Mouse (Mus musculus): ENCODE data around the gene Cops7a.

Cops7a gene

GRCm38 (mm10) chr6:124965088-124965719 lies at the start of gene Cops7a:
Cops7a (minus strand) TSS chr6:124965538.
- peak; percentile 99 for DNase-seq (ENCODE audit: extremely low spot score, low spot score)

- DNase-seq (ENCODE audit: extremely low spot score, low spot score) = peak; percentile 87
These were observed 44.1 kb upstream of the Cops7a start for GRCm38 (mm10) chr6:125009181-125010073.

- no peak for DNase-seq (ENCODE audit: extremely low spot score, low spot score)
These were observed 43.6 kb upstream of the Cops7a start, which contains the start of gene Zfp384 for GRCm38 (mm10) chr6:125009129-125009180. Zfp384 (plus strand) TSS chr6:125009145.

GRCm38 (mm10) chr6:125008586-125009128 lies 43.3 kb upstream of the Cops7a start:
- DNase-seq (ENCODE audit: extremely low spot score, low spot score) = peak; percentile 97

GRCm38 (mm10) chr6:125008060-125008459 lies 42.7 kb upstream of the Cops7a start:
- no peak for DNase-seq (ENCODE audit: extremely low spot score, low spot score)

- DNase-seq (ENCODE audit: extremely low spot score, low spot score) = no peak
These were observed 39.7 kb upstream of the Cops7a start for GRCm38 (mm10) chr6:125005086-125005485.

- no peak for DNase-seq (ENCODE audit: extremely low spot score, low spot score)
These were observed 38.4 kb upstream of the Cops7a start for GRCm38 (mm10) chr6:125003706-125004105.

GRCm38 (mm10) chr6:124999546-124999945 lies 34.2 kb upstream of the Cops7a start:
- DNase-seq (ENCODE audit: extremely low spot score, low spot score) = no peak

GRCm38 (mm10) chr6:124999091-124999490 lies 33.8 kb upstream of the Cops7a start:
- no peak for DNase-seq (ENCODE audit: extremely low spot score, low spot score)

- no peak for DNase-seq (ENCODE audit: extremely low spot score, low spot score)
These were observed 32.7 kb upstream of the Cops7a start for GRCm38 (mm10) chr6:124998066-124998465.

GRCm38 (mm10) chr6:124996551-124997501 lies 31.5 kb upstream of the Cops7a start, which contains the start of gene Pianp:
Pianp (plus strand) TSS chr6:124996694.
- peak; percentile 84 for DNase-seq (ENCODE audit: extremely low spot score, low spot score)

- DNase-seq (ENCODE audit: extremely low spot score, low spot score) = no peak
These were observed 30.6 kb upstream of the Cops7a start for GRCm38 (mm10) chr6:124995831-124996403.

- DNase-seq (ENCODE audit: extremely low spot score, low spot score) = no peak
These were observed 29.9 kb upstream of the Cops7a start for GRCm38 (mm10) chr6:124995246-124995645.

GRCm38 (mm10) chr6:124993876-124994275 lies 28.5 kb upstream of the Cops7a start:
- peak; percentile 33 for DNase-seq (ENCODE audit: extremely low spot score, low spot score)

GRCm38 (mm10) chr6:124993365-124993764 lies 28.0 kb upstream of the Cops7a start:
- no peak for DNase-seq (ENCODE audit: extremely low spot score, low spot score)

GRCm38 (mm10) chr6:124992241-124992640 lies 26.9 kb upstream of the Cops7a start:
- DNase-seq (ENCODE audit: extremely low spot score, low spot score) = no peak

GRCm38 (mm10) chr6:124967766-124968165 lies 2.4 kb upstream of the Cops7a start:
- peak; percentile 53 for DNase-seq (ENCODE audit: extremely low spot score, low spot score)

- peak; percentile 15 for DNase-seq (ENCODE audit: extremely low spot score, low spot score)
These were observed 1.3 kb upstream of the Cops7a start for GRCm38 (mm10) chr6:124966466-124967118.

- no peak for DNase-seq (ENCODE audit: extremely low spot score, low spot score)
These were observed 409 bp upstream of the Cops7a start for GRCm38 (mm10) chr6:124965747-124966146.

- no peak for DNase-seq (ENCODE audit: extremely low spot score, low spot score)
These were observed 700 bp downstream of the Cops7a start for GRCm38 (mm10) chr6:124964638-124965037.

GRCm38 (mm10) chr6:124961021-124961420 lies 4.3 kb downstream of the Cops7a start:
- no peak for DNase-seq (ENCODE audit: extremely low spot score, low spot score)

Measured in neural tube, embryonic 10.5 days (tissue).